Mouse (Mus musculus) cerebellum, adult 9-11 months (tissue): ENCODE results near the gene Atp13a2.

ENCODE experiments used
- DNase-seq: peaks from one replicate; pipeline ENCODE4 v3.0.0; 2022

Gene Atp13a2

GRCm38 (mm10) chr4:140986711-140987395, at the start of gene Atp13a2:
Gene Atp13a2 (plus strand): TSS chr4:140986873.
- DNase-seq, result peak; percentile 94

DNA sequence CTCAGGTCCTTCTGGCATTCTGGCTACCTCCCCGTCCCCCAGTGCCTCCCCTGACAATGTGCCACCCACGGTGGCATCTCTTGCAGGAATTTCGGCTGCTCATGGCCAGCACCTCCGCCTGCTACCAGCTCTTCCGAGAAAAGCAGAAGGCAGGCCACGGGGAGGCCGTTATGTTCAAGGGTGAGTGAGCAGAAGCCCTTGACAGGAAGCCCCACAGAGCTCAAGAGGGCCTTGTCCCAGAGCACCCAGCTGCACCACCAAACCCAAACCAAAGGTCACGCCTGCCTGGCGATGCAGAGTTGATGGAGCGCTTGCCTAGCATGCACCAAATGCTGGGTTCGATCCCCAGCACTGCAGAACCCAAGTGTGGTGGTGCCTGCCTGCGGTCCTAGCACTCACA, 42.3 kb upstream of the Atp13a2 start:
- no peak for DNase-seq

DNA sequence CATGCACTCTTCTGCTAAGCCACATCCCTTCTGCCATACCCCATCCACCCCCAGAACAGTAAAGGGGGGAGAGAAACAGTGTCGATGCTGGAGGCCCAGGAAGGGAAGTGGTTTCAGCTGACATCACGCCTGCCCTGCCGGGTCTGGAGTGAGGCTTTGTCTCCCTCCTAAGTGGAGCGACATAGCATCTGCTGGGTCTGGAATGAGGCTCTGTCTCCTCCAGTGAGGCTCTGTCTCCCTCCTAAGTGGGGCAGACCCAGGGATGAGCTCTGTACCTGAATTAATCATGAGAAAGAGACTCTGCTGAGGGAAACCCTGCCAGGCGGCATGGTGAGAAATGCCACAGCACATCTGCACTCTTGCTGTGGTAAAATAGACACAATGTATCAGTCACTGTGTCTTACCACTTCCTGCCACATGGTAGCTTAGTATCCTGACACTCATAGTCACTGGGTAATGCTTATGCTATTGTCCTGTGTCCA, 41.7 kb upstream of the Atp13a2 start:
- no peak for DNase-seq

- DNase-seq, result no peak
These were observed 41.1 kb upstream of the Atp13a2 start for GRCm38 (mm10) chr4:140945571-140945970.

DNA sequence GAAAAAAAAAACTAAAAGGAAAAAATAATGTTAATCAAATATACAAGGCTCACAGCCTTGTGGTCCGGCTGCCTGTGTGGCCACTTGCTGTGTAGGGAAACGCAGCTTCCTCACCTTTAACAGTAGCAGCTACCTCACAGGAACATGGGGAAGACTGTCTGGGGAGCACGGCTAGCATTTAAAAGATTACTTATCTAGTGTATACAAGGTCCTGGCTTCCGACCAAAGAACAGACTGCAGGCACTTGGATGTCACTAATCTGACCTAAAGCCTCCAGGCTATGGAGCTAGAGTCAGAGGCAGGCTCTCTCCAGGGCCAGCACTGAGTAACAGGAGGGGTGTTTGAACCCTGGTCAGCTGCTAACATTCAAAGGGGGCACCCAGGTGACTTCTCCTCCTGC, 40.6 kb upstream of the Atp13a2 start:
- no peak for DNase-seq

GRCm38 (mm10) chr4:140946580-140947205, 40.0 kb upstream of the Atp13a2 start:
- DNase-seq, result no peak

DNA sequence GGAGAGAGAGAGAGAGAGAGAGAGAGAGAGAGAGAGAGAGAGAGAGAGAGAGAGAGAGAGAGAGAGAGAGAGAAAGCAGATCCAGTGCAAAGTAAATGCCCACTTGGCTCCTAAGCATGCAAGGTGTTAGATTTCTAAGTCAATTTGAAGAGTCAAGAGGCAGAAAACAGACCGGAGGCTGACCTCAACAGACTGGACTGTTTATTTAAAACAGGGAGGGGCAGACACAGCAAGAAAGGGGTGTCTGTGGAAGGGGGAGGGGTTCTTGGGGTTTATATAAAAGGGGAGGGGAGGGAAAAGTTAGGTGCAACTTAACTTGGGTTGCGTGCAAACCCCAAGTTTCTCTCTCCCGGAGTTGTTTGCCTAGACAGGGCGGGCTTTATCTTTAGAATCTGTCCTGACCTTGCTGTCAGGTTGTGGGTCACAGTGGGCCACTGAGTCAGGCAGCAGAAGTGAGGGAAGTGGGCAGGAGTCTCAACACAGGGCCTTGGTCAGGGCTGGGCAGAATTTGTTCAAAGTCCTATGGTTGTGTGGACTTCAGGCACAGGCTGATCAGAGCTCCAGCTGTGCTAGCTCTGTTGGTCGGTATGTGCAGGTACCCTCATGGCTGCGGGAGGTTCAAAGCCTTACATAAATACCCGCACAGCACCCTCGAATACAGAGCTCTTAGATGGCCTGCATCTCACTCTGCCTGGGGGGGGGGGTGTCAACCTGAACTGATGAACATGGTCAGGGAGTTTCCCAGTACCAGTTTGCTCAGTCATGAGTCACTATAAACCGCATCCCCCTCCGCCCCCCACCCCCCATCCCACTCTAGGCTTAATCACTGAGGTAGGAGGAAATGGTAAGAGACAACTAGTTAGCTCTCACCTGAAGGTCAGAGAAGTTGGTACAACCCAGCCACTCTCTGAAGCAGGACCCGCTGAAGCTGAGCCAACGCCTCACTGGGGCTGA, 38.9 kb upstream of the Atp13a2 start:
- DNase-seq, result no peak

GRCm38 (mm10) chr4:140948481-140948880, 38.2 kb upstream of the Atp13a2 start:
- no peak for DNase-seq

DNA sequence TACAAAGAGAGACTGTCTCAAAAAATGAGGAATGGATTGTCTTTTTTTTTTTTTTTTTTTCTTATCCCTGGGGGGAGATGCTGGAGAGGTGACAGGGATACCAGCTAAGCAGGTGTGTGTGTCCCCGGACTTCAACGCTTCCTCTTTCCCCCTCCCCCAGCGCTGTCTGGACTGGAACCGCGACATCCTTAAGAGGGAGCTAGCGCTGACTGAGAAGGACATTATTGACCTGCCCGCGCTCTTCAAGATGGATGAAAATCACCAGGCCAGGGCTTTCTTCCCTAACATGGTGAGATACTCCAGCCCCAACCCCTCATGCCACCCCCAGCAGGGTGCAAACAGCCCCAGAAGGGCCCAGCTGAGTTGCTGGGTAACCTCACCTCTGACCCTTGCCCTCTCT, 37.6 kb upstream of the Atp13a2 start:
- DNase-seq, result no peak

DNA sequence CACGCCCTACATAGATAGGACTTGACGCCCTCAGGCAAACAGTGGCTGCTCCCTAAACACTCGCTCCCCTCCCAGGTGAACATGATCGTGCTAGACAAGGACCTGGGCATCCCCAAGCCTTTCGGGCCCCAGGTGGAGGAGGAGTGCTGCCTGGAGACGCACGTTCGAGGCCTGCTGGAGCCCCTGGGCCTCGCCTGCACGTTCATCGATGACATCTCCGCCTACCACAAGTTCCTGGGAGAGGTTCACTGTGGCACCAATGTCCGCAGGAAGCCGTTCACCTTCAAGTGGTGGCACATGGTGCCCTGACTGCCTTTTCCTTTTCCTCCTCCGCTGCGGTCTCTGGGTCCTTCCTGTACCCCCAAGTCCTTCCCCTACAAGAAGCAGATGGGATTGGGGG, 37.1 kb upstream of the Atp13a2 start:
- no peak for DNase-seq

DNA sequence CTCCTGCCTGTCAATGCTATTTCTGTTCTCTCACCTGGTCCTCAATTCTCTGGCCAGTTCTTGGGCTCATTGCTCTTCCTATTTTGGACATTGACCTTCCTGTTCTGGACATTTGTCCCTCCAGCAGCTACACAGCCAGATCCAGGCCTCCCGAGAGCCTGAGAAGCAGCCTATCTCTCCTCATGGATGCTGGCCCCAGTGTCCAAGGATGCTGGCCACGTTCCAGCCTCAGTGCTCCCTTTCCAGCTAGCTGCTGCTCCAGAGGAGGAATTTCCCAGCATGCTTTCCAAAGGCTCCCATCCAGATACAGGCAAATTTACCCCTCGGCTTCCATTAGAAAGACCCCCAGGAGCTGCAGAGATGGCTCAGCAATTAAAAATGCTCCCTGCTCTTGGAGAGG, 36.1 kb upstream of the Atp13a2 start:
- no peak for DNase-seq

GRCm38 (mm10) chr4:140951861-140952641, 34.6 kb upstream of the Atp13a2 start:
- no peak for DNase-seq

DNA sequence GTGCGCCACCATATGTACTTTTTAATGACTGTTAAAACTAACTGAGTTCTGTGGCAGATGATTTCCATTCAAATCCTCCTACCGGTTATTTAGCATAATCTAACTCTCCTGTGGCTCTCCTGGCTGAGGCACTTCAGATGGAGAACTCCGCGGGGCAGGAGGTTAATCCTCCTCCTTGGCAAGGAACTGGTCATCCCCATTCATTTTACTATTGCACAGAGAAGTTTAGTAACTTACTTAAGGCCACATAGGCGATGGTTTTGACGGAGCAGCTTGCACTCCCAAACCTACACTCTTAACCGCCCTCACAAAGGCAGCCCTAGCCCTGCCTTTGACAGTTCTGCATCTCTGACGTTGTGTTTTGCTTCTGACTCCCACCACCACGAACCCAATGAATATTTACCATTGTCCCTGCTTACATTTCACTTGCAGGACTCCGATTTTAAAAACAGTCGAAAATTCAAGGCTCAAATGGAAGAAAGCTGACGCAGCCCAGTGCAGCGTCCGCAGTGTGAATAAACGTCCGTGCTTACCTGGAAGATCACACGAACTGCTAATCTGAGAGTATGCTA, 29.5 kb upstream of the Atp13a2 start:
- peak; percentile 22 for DNase-seq

DNA sequence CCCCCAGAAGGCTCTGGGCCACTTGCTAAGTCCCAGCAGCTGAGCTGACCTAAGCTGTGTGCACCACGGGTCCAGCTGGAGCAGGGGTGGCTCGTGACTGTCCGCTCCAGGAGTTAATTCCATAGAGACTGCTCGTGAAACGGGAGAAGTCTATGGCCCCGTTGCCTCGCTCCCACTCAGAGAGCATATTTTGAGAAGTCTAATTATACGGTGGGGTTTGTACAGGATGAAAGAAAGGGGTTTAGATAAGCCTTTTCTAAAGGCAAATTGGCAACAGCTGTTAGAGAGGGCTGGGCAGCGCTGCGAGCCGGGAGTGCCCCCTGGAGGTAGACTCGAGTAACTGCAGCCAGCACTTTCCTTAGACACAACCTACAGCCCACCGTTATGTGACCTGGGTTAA, 28.9 kb upstream of the Atp13a2 start:
- DNase-seq, result peak; percentile 76

DNA sequence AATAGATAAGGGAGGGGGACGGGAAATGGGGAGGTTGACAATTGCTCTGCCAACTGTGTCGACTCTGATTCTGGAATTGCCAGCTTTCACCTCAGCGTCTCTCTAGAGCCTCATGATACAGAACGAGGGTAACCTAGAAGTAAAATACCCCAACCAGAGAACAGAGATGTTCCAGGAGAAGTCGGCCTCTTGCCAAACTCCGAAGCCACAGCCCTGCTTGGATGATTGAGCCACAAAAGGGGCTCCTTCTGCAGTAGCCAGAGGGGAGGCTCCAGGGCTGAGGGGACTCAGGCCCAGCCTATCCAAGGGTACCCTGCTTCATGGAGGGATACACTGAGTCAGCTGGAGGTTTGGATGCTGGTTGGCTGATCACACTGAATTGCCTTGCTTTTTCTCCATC, 28.4 kb upstream of the Atp13a2 start:
- DNase-seq, result peak; percentile 54

DNA sequence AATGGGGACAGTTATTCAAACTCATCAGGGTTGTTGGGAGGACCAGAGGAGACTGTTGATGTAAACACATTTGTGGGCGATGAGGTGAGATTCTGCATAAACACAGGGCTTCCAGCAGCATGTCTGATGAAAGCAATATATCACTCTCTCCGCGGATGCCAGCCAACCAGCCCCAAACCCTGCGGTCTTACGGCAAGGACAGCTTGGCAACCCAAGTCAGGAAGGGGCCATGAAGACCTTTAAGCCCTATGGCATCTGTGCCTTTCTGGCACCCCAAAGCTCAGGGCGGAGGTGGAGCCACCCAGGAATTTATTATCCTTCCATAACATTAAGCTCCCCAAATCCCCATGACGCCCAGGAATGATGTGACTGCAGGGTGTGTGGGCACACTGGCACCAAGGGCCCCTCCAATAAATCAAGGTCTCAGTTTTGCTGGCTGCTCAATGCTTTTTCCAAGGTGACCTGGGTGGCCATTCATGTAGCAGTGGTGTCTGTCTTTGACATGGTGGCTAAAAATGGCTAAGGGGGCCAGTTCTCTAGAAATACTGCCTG, 27.5 kb upstream of the Atp13a2 start:
- peak; percentile 57 for DNase-seq

DNA sequence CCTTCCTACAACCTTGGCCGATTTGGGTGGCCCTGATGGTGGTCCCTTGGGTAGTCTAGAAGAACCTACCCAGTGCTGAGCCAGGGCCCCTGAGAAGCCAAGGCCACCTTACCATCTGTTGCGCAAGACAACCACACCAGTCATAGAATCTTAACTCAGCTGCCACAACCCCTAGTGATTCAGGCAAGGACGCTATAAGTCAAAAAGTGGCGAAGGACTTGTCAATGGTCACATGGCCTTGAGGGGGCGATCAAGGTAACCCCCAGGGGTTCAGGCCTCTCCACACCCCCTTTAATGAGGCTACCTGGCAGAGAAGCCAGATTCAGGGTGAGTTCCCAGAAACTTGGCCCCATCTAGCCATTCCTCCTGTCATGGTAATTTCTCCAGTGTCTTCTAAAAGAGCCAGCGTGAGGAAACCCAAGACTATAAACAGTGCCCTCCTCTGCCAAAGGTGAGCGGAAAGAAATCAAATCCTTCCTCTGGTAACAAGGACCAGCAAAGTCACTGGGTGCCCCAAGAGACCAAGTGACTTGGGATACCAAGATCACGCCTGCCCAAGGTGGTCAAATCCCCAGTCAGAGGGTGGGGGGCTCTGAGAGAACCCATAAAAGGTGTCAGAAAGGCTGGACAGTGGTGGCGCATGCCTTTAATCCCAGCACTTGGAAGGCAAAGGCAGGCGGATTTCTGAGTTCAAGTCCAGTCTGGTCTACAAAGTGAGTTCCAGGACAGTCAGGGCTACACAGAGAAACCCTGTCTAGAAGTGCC, 26.8 kb upstream of the Atp13a2 start:
- peak; percentile 64 for DNase-seq

DNA sequence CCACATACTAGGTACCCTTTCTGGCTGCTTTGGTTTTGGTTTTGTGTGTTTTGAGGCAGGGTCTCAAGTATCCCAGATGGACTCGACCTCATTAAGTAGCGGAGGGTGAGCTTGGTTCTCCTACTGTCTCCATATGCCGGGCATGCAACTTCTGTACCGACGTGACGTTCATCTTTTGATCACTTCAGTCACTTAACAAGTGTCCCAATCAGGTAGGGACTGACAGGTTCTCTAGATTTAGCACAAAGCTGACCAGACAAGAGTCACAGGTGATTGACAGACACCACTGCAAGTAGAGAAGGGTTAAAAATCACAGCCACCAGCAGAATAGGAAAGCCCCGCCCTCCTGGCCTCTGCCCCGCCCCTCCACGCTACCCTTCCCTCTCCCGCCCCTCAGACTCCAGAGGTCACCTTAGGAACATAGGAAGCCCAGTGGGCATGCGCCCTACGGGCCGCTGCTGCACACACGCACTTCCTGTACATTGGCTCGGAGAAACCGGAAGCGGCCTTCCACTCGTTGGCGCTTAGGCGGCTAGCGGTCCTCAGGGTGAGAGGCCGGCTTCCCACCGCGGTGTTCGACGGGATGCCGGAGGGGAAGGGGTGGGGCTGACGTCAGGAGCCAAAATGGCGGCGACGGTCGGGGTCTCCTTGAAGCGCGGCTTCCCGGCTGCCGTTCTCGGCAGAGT, 25.7 kb upstream of the Atp13a2 start, which contains the start of gene Sdhb:
Sdhb (plus strand) TSS at position 423 of the 686 bp plus-strand sequence.
- peak; percentile 99 for DNase-seq

DNA sequence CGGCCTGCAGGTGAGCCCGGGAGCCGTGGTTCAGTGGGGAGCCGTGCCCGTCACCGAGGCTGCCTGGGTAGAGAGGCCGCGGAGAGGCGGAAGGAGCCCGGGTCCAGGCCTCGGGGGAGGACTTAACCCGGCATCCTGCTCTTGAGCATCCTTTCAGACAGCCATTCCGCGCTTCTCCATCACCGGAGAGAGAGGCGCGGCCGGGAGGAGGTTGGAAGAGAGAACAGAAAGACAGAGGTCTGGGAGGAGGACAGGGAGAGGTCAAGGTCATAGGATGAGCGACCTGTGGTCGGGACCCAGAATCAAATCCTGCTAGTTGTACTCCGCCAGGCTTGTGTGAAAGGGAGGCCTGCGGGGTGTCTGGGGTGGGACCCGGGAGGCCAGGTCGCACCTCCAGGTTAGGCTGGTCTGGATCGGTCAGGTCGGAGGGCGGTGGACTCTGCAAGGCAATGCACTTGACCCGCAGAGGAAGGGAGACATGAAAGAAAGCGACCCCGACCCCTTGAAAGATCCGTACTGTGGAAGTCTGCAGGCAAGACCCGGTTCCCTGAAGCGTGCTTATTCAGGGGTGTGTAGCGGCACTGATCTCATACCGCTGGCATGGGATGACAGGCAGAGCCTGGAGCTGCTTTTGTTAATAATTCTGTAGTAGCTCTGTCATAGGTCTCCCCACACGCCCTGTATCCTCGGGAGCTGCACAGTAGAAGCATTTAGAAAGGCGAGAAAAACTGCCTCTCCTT, 25.0 kb upstream of the Atp13a2 start:
- no peak for DNase-seq
